Mouse (Mus musculus): ENCODE measurements at regions not wholly inside any gene's neighbourhood (a gene's known extent, or its start where the extent isn't known, plus 50 kb on each side); places are given as distances from the start of the nearest gene placed in this dataset.

- DNase-seq = no peak
Observed at GRCm38 (mm10) chr4:7597671-7598390, 641.0 kb downstream of the Car8 start.

GRCm38 (mm10) chr4:7596116-7596515 lies 642.7 kb downstream of the Car8 start:
- DNase-seq = no peak

GRCm38 (mm10) chr4:7583851-7584250 lies 655.0 kb downstream of the Car8 start:
- no peak for DNase-seq

GRCm38 (mm10) chr4:7581931-7582330 lies 656.9 kb downstream of the Car8 start:
- no peak for DNase-seq

- no peak for DNase-seq
Observed at GRCm38 (mm10) chr4:7581220-7581916, 657.5 kb downstream of the Car8 start.

- no peak for DNase-seq
Observed at GRCm38 (mm10) chr4:7580554-7581219, 658.2 kb downstream of the Car8 start.

- no peak for DNase-seq
Observed at GRCm38 (mm10) chr4:7574011-7574410, 664.8 kb downstream of the Car8 start.

- DNase-seq = no peak
Observed at GRCm38 (mm10) chr4:7567687-7568393, 671.0 kb downstream of the Car8 start.

GRCm38 (mm10) chr4:7559867-7560832 lies 678.7 kb downstream of the Car8 start:
- DNase-seq = no peak

GRCm38 (mm10) chr4:7558721-7559120 lies 680.1 kb downstream of the Car8 start:
- DNase-seq = no peak

GRCm38 (mm10) chr4:7534301-7534700 lies 704.5 kb downstream of the Car8 start:
- DNase-seq = peak; percentile 52

GRCm38 (mm10) chr4:7527718-7528117 lies 711.1 kb downstream of the Car8 start:
- DNase-seq = no peak

- no peak for DNase-seq
Observed at GRCm38 (mm10) chr4:7513081-7513480, 725.8 kb downstream of the Car8 start.

GRCm38 (mm10) chr4:7485552-7485951 lies 753.3 kb downstream of the Car8 start:
- DNase-seq = no peak

GRCm38 (mm10) chr4:7455130-7455529 lies 783.7 kb downstream of the Car8 start:
- DNase-seq = peak; percentile 87

- no peak for DNase-seq
Observed at GRCm38 (mm10) chr4:7452678-7453077, 786.2 kb downstream of the Car8 start.

GRCm38 (mm10) chr4:7450991-7451390 lies 787.9 kb downstream of the Car8 start:
- peak; percentile 51 for DNase-seq

- DNase-seq = no peak
Observed at GRCm38 (mm10) chr4:7429308-7429707, 809.5 kb downstream of the Car8 start.

GRCm38 (mm10) chr4:7424081-7424480 lies 814.8 kb downstream of the Car8 start:
- DNase-seq = no peak

- no peak for DNase-seq
Observed at GRCm38 (mm10) chr4:7423204-7423603, 815.6 kb downstream of the Car8 start.

GRCm38 (mm10) chr4:7422787-7423186 lies 816.1 kb downstream of the Car8 start:
- DNase-seq = no peak

GRCm38 (mm10) chr4:7414301-7414700 lies 824.5 kb downstream of the Car8 start:
- DNase-seq = no peak

Measured in thymus, postnatal 25 days (tissue).